Mouse (Mus musculus) erythroblast, embryonic 14.5 days (primary cell): ENCODE results near the gene Ptma. TPM values are rescaled to one million over a fixed set of nuclear protein-coding genes. Genes with fewer than 3 reads are reported as not detected.
"Not testable (repeated sequence)": the region's sequence is repeated elsewhere in the genome, so short reads cannot be mapped to it uniquely, and the experiment has no call there.

Experiments
- H3K27me3 ChIP-seq: 2 replicates; pipeline ENCODE4 v1.6.1; 2012; ENCODE audit warnings: inconsistent platforms; ENCODE audit not compliant: control insufficient read depth
- H3K36me3 ChIP-seq: 2 replicates; pipeline ENCODE4 v1.6.1; 2012; ENCODE audit warnings: mild to moderate bottlenecking, inconsistent platforms; ENCODE audit not compliant: control insufficient read depth
- H3K4me1 ChIP-seq: 2 replicates; pipeline ENCODE4 v1.6.1; 2012; ENCODE audit warnings: inconsistent platforms; ENCODE audit not compliant: control insufficient read depth
- H3K4me3 ChIP-seq: replicated peaks from 2 replicates; pipeline ENCODE3; 2012; ENCODE audit warnings: moderate library complexity, mild to moderate bottlenecking, inconsistent platforms
- H3K9me3 ChIP-seq: 2 replicates; pipeline ENCODE4 v1.6.1; 2012; ENCODE audit warnings: low read length, inconsistent platforms, mixed read lengths; ENCODE audit not compliant: control insufficient read depth
- GATA1 ChIP-seq: IDR thresholded peaks from 2 replicates; pipeline ENCODE4 v1.6.1; 2012; ENCODE audit warnings: low read length, inconsistent platforms, mixed read lengths
- TAL1 ChIP-seq: IDR thresholded peaks from 3 replicates; pipeline ENCODE4 v1.6.1; 2012; ENCODE audit warnings: low read length, inconsistent platforms, mixed read lengths
- polyA plus RNA-seq: library from polyadenylated mRNA; stranded (reverse); fragments of >175 nt; gene quantifications from 2 replicates; pipeline ENCODE4 v1.2.3, GENCODE M21; 2012

The Ptma gene
- polyA plus RNA-seq, 1 experiment: 597 TPM

DNA sequence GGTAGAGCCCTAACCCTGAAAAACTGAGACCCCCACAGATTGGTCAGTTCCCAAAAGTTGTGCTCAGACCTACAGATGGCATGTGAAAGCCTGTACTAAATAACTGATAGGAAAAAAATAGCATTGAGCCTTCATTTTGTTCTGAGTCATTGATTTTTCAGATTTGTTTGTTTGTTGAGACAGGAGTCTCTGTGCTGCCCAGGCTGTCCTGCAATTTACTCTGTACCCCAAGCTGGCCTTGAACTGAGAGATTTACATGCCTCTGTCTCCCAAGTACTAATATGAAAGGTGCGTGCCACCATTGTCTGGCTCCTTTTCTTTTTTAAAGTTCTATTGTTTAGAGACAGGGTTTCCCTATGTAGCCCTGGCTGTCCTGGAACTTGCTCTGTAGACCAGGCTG is 41.2 kb upstream of the Ptma start:
- H3K9me3 ChIP-seq: no peaks in the 10 kb centered on the region
- H3K4me1 ChIP-seq: peaks cover 69% of the 10 kb centered on the region

DNA sequence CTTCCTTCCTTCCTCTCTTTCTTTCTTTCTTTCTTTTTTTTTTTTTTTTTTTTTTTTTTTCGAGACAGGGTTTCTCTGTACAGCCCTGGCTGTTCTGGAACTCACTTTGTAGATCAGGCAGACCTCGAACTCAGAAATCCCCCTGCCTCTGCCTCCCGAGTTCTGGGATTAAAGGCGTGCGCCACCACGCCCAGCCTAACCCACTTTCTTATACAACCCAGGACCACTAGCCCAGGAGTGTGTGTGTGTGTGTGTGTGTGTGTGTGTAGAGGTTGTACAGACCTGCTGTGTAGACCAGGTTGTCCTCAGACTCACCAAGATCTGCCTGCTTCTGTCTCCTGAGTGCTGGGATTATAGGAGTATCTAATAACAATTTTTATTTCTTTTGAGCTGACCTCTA is 40.7 kb upstream of the Ptma start:
- H3K36me3 ChIP-seq, H3K4me3 ChIP-seq, H3K9me3 ChIP-seq, H3K27me3 ChIP-seq: not testable (repeated sequence)
- peaks cover 67% of the 10 kb centered on the region for H3K4me1 ChIP-seq

More for the DNA sequence above, 41.2 kb upstream of the Ptma start:
- H3K4me3 ChIP-seq: no peak overlapping the region
- TF ChIP-seq GATA1 (no peak), TAL1 (no peak)
- H3K27me3 ChIP-seq: no peaks in the 10 kb centered on the region
- H3K36me3 ChIP-seq: peaks cover 4% of the 10 kb centered on the region

DNA sequence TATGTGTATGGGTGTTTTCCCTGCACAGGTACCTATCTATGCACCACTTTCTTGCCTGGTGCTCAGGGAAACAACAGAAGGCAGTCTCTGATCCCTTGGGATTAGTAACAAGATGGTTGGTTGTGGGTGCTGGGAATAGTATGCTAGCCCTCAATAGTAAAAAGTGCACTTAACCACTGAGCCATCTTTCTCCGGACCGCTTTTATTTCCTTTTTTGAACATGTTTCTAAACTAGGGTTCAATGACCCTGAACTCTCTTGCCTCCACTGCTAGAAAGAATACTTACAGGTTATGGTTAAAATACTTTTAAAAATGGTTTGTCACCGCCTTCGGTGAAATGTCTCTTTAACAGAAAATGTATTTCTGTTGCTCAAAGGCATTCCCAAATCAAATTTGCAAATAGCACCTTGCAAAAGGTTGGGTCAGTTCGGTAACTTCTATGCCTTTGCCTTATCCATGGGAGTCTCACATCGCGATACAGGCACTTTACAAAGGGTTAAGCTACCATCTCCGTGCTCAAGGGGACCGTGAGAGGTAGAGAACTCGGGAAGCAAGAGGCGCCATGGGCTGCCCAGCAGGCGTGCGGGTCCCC is 39.7 kb upstream of the Ptma start:
- peak overlapping the region; percentile 100 for H3K4me3 ChIP-seq
- TF ChIP-seq TAL1 (no peak), GATA1 (no peak)
- H3K27me3 ChIP-seq: no peaks in the 10 kb centered on the region
- peaks cover 4% of the 10 kb centered on the region for H3K36me3 ChIP-seq
- peaks cover 65% of the 10 kb centered on the region for H3K4me1 ChIP-seq
- H3K9me3 ChIP-seq: no peaks in the 10 kb centered on the region

DNA sequence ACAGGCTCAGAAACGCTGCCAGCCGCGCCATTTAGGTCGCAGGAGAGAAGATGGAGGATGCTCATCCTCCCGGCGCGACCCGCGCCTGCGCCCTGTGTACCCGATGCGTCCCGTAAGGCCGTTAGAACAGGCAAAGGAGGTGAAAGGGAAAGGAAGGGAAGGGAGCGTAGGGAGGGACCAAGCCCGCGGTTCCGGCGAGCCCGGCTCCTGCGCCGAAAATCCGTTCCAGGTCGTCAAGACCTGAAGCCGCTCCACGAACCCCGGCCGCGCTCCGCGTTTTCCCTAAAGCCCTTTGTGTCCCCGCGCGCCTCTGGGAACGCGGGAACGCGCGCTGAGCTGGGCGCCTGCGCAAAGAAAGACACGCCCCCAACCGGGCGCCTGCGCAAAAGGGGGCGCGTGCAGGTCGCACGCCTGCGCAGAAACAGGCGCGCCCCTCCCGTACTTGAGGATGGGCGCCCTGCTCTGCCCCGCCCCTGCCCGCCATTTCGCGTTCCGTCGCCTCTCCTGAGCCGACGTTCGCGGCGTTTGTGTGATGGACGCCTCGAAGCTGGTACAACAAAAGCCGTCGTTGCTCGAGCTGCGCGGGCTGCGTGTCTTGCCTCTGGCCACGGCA is 39.1 kb upstream of the Ptma start:
- no peaks in the 10 kb centered on the region for H3K9me3 ChIP-seq
- peaks cover 4% of the 10 kb centered on the region for H3K36me3 ChIP-seq
- peak overlapping the region; percentile 100 for H3K4me3 ChIP-seq
- no peak for TF ChIP-seq GATA1
- TF ChIP-seq TAL1: no peak
- H3K4me1 ChIP-seq: peaks cover 65% of the 10 kb centered on the region
- H3K27me3 ChIP-seq: no peaks in the 10 kb centered on the region

DNA sequence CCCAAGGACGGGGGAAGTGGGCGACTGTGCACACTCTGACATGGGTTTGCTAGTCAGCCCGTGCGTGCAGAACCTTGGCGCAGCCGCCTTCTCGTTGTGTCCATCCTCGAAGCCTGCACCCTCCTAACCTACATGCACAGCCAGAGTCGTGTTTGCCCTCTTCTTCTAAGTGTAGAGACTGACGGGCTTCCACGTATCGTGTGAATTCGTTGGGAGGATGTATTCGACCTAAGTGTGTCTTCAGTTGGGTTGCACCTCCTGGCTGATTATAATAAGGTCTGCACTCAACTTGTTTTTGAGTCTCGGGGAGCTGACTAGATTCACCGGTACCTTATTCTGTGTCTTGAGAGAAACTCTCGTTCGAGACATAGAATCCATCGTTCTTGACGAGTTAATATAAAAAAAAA is 38.6 kb upstream of the Ptma start:
- H3K9me3 ChIP-seq: no peaks in the 10 kb centered on the region
- H3K4me3 ChIP-seq: peak overlapping the region; percentile 100
- H3K4me1 ChIP-seq: peaks cover 65% of the 10 kb centered on the region
- no peak for TF ChIP-seq TAL1
- H3K27me3 ChIP-seq: no peaks in the 10 kb centered on the region
- H3K36me3 ChIP-seq: peaks cover 4% of the 10 kb centered on the region

DNA sequence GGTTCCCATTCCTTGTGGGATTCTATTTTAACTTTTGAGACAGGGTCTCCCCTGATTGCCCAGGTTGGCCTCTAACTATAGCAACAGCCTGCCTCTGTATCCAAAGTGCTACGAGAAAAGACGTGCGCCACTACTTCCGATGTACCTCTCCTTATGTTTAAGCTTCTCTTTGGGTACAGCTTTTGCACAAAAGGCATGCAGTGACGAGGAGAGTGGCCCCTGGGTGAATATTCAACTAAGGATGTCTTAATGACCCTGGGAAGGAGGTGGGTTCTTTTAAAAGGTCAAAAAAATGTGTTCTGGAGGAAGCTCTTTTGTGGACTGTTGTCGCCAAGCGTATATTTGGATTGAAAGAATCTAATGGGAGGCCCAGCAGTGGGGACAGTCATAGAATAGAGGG is 38.2 kb upstream of the Ptma start:
- Histone ChIP-seq H3K4me1 (peaks cover 62% of the 10 kb centered on the region), H3K9me3 (no peaks in the 10 kb centered on the region), H3K36me3 (peaks cover 4% of the 10 kb centered on the region), H3K4me3 (peak overlapping the region; percentile 100), H3K27me3 (no peaks in the 10 kb centered on the region)
- TF ChIP-seq GATA1: no peak
- no peak for TF ChIP-seq TAL1

DNA sequence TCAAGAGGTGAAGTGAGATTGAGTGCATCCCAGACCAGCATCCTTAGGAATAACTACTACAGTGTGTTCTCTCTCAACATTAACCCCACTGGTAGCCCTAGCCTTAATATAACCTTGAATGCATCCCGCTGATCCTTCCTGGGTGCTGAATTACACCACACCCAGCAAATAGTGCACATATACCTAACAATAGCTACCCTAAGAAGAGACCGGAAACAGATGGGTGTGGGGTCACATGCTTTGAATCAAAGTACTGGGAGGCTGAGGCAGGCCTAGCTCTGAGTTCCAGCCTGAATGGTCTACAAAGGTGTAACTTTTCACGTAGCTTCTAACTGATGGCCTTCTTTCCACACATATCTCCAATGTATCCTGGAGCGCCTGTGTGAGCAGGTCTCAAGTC is 37.8 kb upstream of the Ptma start:
- no peak for TF ChIP-seq GATA1
- no peak for TF ChIP-seq TAL1
- Histone ChIP-seq H3K9me3 (no peaks in the 10 kb centered on the region), H3K36me3 (peaks cover 4% of the 10 kb centered on the region), H3K4me3 (peak overlapping the region; percentile 100), H3K4me1 (peaks cover 58% of the 10 kb centered on the region), H3K27me3 (no peaks in the 10 kb centered on the region)

DNA sequence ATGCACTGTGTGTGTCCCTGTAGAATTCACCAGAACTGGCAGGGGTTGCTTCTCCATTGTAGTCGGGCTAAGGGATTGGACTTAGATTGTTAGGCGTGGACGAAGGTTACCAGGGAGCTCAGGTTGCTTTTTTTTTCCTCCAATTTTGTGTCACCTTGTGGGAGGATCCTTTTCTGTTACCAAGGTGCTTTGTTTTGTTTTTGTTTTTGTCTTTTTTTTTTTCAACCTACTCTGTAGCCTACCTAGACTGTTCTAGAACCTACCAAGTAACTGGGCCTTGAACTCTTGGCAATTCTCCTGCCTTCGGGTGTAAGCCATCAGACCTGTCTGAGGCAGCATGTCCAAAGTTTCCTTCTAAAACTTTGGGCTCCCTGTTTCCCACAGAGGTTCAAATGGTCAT is 36.6 kb upstream of the Ptma start:
- Histone ChIP-seq H3K4me1 (peaks cover 57% of the 10 kb centered on the region), H3K27me3 (no peaks in the 10 kb centered on the region), H3K4me3 (no peak overlapping the region), H3K9me3 (no peaks in the 10 kb centered on the region), H3K36me3 (peaks cover 4% of the 10 kb centered on the region)
- TF ChIP-seq GATA1: no peak

DNA sequence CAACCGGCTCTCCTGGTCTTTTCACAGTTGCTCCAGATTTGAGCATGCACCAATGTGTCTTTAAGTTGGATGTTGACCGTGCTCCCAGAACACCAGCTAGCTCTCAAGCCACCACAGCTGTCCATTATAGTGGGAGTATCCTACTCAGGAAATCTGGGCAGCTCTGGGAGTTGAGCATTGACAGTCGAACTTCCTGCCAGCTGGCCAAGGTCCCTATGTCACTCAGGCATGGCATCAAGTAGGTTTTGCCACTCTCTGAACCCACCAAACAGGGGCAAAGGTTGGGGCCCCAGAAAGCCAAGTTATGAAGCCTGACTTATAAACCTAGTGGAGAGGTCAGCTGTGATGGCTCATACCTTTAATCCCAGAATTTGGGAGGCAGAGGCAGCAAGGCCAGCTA is 35.8 kb upstream of the Ptma start:
- Histone ChIP-seq H3K4me3 (no peak overlapping the region), H3K9me3 (no peaks in the 10 kb centered on the region), H3K27me3 (no peaks in the 10 kb centered on the region), H3K36me3 (peaks cover 4% of the 10 kb centered on the region), H3K4me1 (peaks cover 57% of the 10 kb centered on the region)
- TF ChIP-seq GATA1 (no peak), TAL1 (no peak)
